Mouse (Mus musculus) activated CD4-positive, CD25-positive, alpha-beta regulatory T cell (primary cell): Measurements from ENCODE around the gene Cldnd2. TPM values are rescaled to one million over a fixed set of nuclear protein-coding genes. Genes with fewer than 3 reads are reported as not detected.

Source experiments
- polyA plus RNA-seq, 2 experiments: library from polyadenylated mRNA; unstranded; fragments of 100-300 nt; shearing (Covaris generic); gene quantifications; one replicate each; pipeline ENCODE4 v1.2.1; 2017

Cldnd2 gene
- polyA plus RNA-seq = under 1 TPM in 1 of 2 experiments, not detected in 1; 0.45 TPM

GRCm38 (mm10) chr7:43440482-43440881 lies at the start of gene Cldnd2:
Gene Cldnd2, plus strand, starts transcription at chr7:43440782.

GRCm38 (mm10) chr7:43408131-43408553 lies 32.4 kb upstream of the Cldnd2 start, which contains the start of gene Siglecg:
Gene Siglecg, plus strand, starts transcription at chr7:43408204.

GRCm38 (mm10) chr7:43427406-43427805 lies 13.2 kb upstream of the Cldnd2 start, which contains the start of gene Lim2:
Gene Lim2, plus strand, starts transcription at chr7:43427670.

GRCm38 (mm10) chr7:43436341-43437255 lies 4.0 kb upstream of the Cldnd2 start, which contains the start of gene Nkg7:
Gene Nkg7, plus strand, starts transcription at chr7:43437073.

GRCm38 (mm10) chr7:43443917-43444293 lies 3.3 kb downstream of the Cldnd2 start, which contains the start of the genes Etfb and Gm45233:
Gene Etfb, plus strand, starts transcription at chr7:43444083.
Gene Gm45233, plus strand, starts transcription at chr7:43444128.

GRCm38 (mm10) chr7:43462851-43463250 lies 22.3 kb downstream of the Cldnd2 start, which contains the start of gene Vsig10l:
Gene Vsig10l, plus strand, starts transcription at chr7:43463151.

GRCm38 (mm10) chr7:43489631-43490125 lies 49.1 kb downstream of the Cldnd2 start, which contains the start of gene Iglon5:
Gene Iglon5, minus strand, starts transcription at chr7:43490075.

Other genes with a start within 250 kb of the Cldnd2 start
- 10 to 100 TPM; 15.0 to 21.1 TPM for gene Zfp715, start 127.5 kb upstream of the Cldnd2 start, polyA plus RNA-seq
- under 1 TPM; 0.24 to 1.00 TPM for gene Siglecf, start 89.4 kb upstream of the Cldnd2 start, polyA plus RNA-seq
- gene Siglecg, start 32.6 kb upstream of the Cldnd2 start, polyA plus RNA-seq = 1 to 10 TPM in 1 of 2 experiments, under 1 TPM in 1; 0.66 to 1.6 TPM
- not detected for gene Lim2, start 13.1 kb upstream of the Cldnd2 start, polyA plus RNA-seq
- gene Nkg7, start 3.7 kb upstream of the Cldnd2 start, polyA plus RNA-seq = 100 to 1,000 TPM; 231 to 393 TPM
- 100 to 1,000 TPM; 142 to 168 TPM for gene Etfb, start 3.3 kb downstream of the Cldnd2 start, polyA plus RNA-seq
- not detected for gene Gm45233, start 3.3 kb downstream of the Cldnd2 start, polyA plus RNA-seq
- 1 to 10 TPM; 4.1 to 5.4 TPM for gene Vsig10l, start 22.4 kb downstream of the Cldnd2 start, polyA plus RNA-seq
- gene Iglon5, start 49.3 kb downstream of the Cldnd2 start, polyA plus RNA-seq = not detected
- gene 4931406B18Rik, start 65.2 kb downstream of the Cldnd2 start, polyA plus RNA-seq = under 1 TPM; 0.04 to 0.07 TPM
- not detected for gene Cd33, start 103.6 kb downstream of the Cldnd2 start, polyA plus RNA-seq
- gene Zfp658, start 121.5 kb downstream of the Cldnd2 start, polyA plus RNA-seq = 1 to 10 TPM; 3.5 to 4.6 TPM
- gene Zfp719, start 138.8 kb downstream of the Cldnd2 start, polyA plus RNA-seq = 10 to 100 TPM in 1 of 2 experiments, 1 to 10 TPM in 1; 8.5 to 10.1 TPM
- under 1 TPM in 1 of 2 experiments, not detected in 1; 0.07 TPM for gene Zfp819, start 166.4 kb downstream of the Cldnd2 start, polyA plus RNA-seq
- not detected for gene Ceacam18, start 193.9 kb downstream of the Cldnd2 start, polyA plus RNA-seq
- under 1 TPM; 0.51 to 0.80 TPM for gene Siglece, start 219.4 kb downstream of the Cldnd2 start, polyA plus RNA-seq
- gene Ctu1, start 231.2 kb downstream of the Cldnd2 start, polyA plus RNA-seq = 10 to 100 TPM in 1 of 2 experiments, 1 to 10 TPM in 1; 8.3 to 13.4 TPM
- gene Klk14, start 249.6 kb downstream of the Cldnd2 start, polyA plus RNA-seq = not detected